Comparison of ENCODE assay signal across 23 mouse cellular contexts in the genomic region with DNA sequence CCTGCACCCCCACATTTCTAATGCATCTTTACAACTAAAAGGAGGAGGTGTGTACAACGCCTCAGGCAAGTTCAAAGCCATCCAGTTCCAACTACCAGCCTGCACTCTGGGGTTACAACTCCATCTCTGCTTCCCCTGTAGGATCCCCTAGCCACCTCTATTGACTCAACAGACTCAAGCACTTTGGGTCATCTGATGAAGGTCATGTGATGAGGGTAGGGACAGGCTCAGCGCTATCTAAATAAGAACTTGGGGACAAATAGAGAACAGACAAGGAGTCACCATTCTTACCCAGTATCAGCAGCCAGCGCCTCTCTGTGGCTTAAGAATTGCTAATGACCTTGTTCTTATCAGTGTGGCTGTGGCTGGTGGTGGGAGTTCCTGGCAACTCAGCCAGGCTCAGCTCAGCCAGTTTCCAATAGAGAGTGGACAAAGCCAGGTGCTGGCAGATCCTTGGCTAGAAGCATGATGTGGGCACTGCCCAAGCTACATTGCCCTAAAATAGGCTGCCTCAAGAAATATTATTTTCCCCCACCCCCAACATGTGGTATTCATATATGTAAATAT. TPM values are rescaled to one million over a fixed set of nuclear protein-coding genes. Genes with fewer than 3 reads are reported as not detected.
DNase-seq lines count a peak whose midpoint lies in the region; ATAC-seq and TF ChIP-seq lines count a peak whose summit lies in the region.
"Had no signal": no experiment of that assay in that cellular context is flagged by ENCODE, and none has a peak within 500 bp of the region (broad histone marks: within the 10 kb centered on the region; RNA-seq: fewer than 3 reads in every experiment).

No protein-coding gene starts in this region.

- H3K4me3 ChIP-seq in embryonic facial prominence, embryonic 15.5 days (replicated peaks): no peak overlapping the region
- no peak overlapping the region for H3K4me3 ChIP-seq in embryonic facial prominence, embryonic 10.5 days
- H3K4me3 ChIP-seq in heart, postnatal 0 days (ENCODE audit: low read depth, low read length): no peak overlapping the region
- no peak overlapping the region for H3K4me3 ChIP-seq in limb, embryonic 10.5 days
- H3K4me3 ChIP-seq: forebrain, embryonic 12.5 days; hindbrain, embryonic 13.5 days; kidney, embryonic 15.5 days; liver, embryonic 13.5 days; midbrain, embryonic 12.5 days; neural tube, embryonic 12.5 days had no signal

- ATAC-seq in embryonic facial prominence, embryonic 15.5 days (ENCODE audit: insufficient number of reproducible peaks, low FRiP score, low TSS enrichment, low read depth): no peak
- peak; percentile 27; the same call in 1 of the 2 replicates for ATAC-seq in heart, postnatal 0 days (ENCODE audit: insufficient read depth, low read depth)
- ATAC-seq: activated CD4-positive, CD25-positive, alpha-beta regulatory T cell, adult 4 months had no signal

- no peaks in the 10 kb centered on the region for H3K27me3 ChIP-seq in embryonic facial prominence, embryonic 15.5 days
- H3K27me3 ChIP-seq in embryonic facial prominence, embryonic 10.5 days (replicated peaks; ENCODE audit: low read depth, poor library complexity, severe bottlenecking): peaks cover 12% of the 10 kb centered on the region
- H3K27me3 ChIP-seq in heart, postnatal 0 days (ENCODE audit: control insufficient read depth, insufficient read depth, low read length): peaks cover 11% of the 10 kb centered on the region
- H3K27me3 ChIP-seq in limb, embryonic 10.5 days (ENCODE audit: low read depth, poor library complexity, severe bottlenecking): no peaks in the 10 kb centered on the region
- H3K27me3 ChIP-seq: kidney, embryonic 15.5 days had no signal

- H3K4me1 ChIP-seq in embryonic facial prominence, embryonic 15.5 days: peaks cover 94% of the 10 kb centered on the region
- peaks cover 69% of the 10 kb centered on the region for H3K4me1 ChIP-seq in embryonic facial prominence, embryonic 10.5 days
- peaks cover 41% of the 10 kb centered on the region for H3K4me1 ChIP-seq in heart, postnatal 0 days (ENCODE audit: control insufficient read depth, insufficient read depth)
- peaks cover 89% of the 10 kb centered on the region for H3K4me1 ChIP-seq in limb, embryonic 10.5 days

- 89% methylated on average over 3 of the region's 3 CpGs for WGBS in embryonic facial prominence, embryonic 15.5 days
- 80% methylated on average over 3 of the region's 3 CpGs for WGBS in embryonic facial prominence, embryonic 10.5 days
- WGBS in heart, postnatal 0 days: 43% methylated on average over 3 of the region's 3 CpGs
- 79% methylated on average over 3 of the region's 3 CpGs for WGBS in limb, embryonic 10.5 days

- no peak overlapping the region for H3K9ac ChIP-seq in embryonic facial prominence, embryonic 15.5 days
- H3K9ac ChIP-seq in heart, postnatal 0 days (replicated peaks; ENCODE audit: low read depth, low read length): no peak overlapping the region
- H3K9ac ChIP-seq: forebrain, embryonic 12.5 days; hindbrain, embryonic 13.5 days; kidney, embryonic 15.5 days; liver, embryonic 13.5 days; midbrain, embryonic 12.5 days; neural tube, embryonic 12.5 days had no signal

- no peak for DNase-seq in embryonic facial prominence, embryonic 10.5 days (ENCODE audit: low spot score)
- no peak for DNase-seq in heart, postnatal 0 days (ENCODE audit: low spot score)
- no peak for DNase-seq in heart, postnatal 4 days
- peak; percentile 8 for DNase-seq in 416B (ENCODE audit: low read depth)
- DNase-seq in limb, embryonic 10.5 days (ENCODE audit: low spot score): peak; percentile 22
- DNase-seq in kidney, postnatal 4 days: no peak
- DNase-seq: adrenal gland, postnatal 25 days; B cell, adult 2 months; cerebellum, adult 11 months; cerebellum, adult 9-11 months; kidney, postnatal 36 days; layer of hippocampus, adult 9-11 months; liver, embryonic 13.5 days; lung, adult 2 months; lung, postnatal 14 days had no signal

- H3K9me3 ChIP-seq in embryonic facial prominence, embryonic 15.5 days (replicated peaks): no peaks in the 10 kb centered on the region
- H3K9me3 ChIP-seq in embryonic facial prominence, embryonic 10.5 days: no peaks in the 10 kb centered on the region
- no peaks in the 10 kb centered on the region for H3K9me3 ChIP-seq in heart, postnatal 0 days (replicated peaks; ENCODE audit: control insufficient read depth, low read length)
- H3K9me3 ChIP-seq in limb, embryonic 10.5 days (replicated peaks): no peaks in the 10 kb centered on the region
- H3K9me3 ChIP-seq: forebrain, embryonic 12.5 days; hindbrain, embryonic 13.5 days; kidney, embryonic 15.5 days; liver, embryonic 13.5 days; midbrain, embryonic 12.5 days; neural tube, embryonic 12.5 days had no signal

- no peak for TF ChIP-seq EP300 in heart, postnatal 0 days (IDR thresholded peaks at IDR 0.05; ENCODE audit: low read depth)

- no peaks in the 10 kb centered on the region for H3K36me3 ChIP-seq in embryonic facial prominence, embryonic 15.5 days
- peaks cover 47% of the 10 kb centered on the region for H3K36me3 ChIP-seq in embryonic facial prominence, embryonic 10.5 days (replicated peaks)
- H3K36me3 ChIP-seq in heart, postnatal 0 days (replicated peaks; ENCODE audit: control insufficient read depth, insufficient read depth, low read length): no peaks in the 10 kb centered on the region
- peaks cover 69% of the 10 kb centered on the region for H3K36me3 ChIP-seq in limb, embryonic 10.5 days
- H3K36me3 ChIP-seq: forebrain, embryonic 12.5 days; hindbrain, embryonic 13.5 days; kidney, embryonic 15.5 days; liver, embryonic 13.5 days; midbrain, embryonic 12.5 days; neural tube, embryonic 12.5 days had no signal

- no peak overlapping the region for H3K4me2 ChIP-seq in embryonic facial prominence, embryonic 15.5 days (replicated peaks)
- no peak overlapping the region for H3K4me2 ChIP-seq in heart, postnatal 0 days (ENCODE audit: low read depth, low read length)
- H3K4me2 ChIP-seq: forebrain, embryonic 12.5 days; hindbrain, embryonic 13.5 days; kidney, embryonic 15.5 days; liver, embryonic 13.5 days; midbrain, embryonic 12.5 days; neural tube, embryonic 12.5 days had no signal

- no peak for TF ChIP-seq CTCF in heart, postnatal 0 days (IDR thresholded peaks at IDR 0.05; ENCODE audit: low read depth)

- H3K27ac ChIP-seq in embryonic facial prominence, embryonic 15.5 days (replicated peaks): 0 out of 2 replicates have a peak overlapping the region, but pooled peaks have one; percentile 82
- no peak overlapping the region for H3K27ac ChIP-seq in embryonic facial prominence, embryonic 10.5 days (replicated peaks)
- no peak overlapping the region for H3K27ac ChIP-seq in heart, postnatal 0 days (ENCODE audit: low read depth)
- H3K27ac ChIP-seq in limb, embryonic 10.5 days: no peak overlapping the region
- H3K27ac ChIP-seq: forebrain, embryonic 12.5 days; hindbrain, embryonic 13.5 days; kidney, embryonic 15.5 days; liver, embryonic 13.5 days; midbrain, embryonic 12.5 days; neural tube, embryonic 12.5 days had no signal

RNA-seq across cellular contexts. Expression of a gene that starts 4.3 kb away (rescaled TPM):
- 168 and 169 TPM in 2 replicates for polyA plus RNA-seq in embryonic facial prominence, embryonic 15.5 days (2015; fragmentation: Nextera tagmentation; extraction: Ambion mirVana)
- 91.1 and 112 TPM in 2 replicates for polyA plus RNA-seq in embryonic facial prominence, embryonic 10.5 days (2016; fragmentation: Nextera tagmentation; extraction: Ambion mirVana)
- total RNA-seq in heart, postnatal 0 days (2014; rRNA removed; ENCODE audit: low replicate concordance): 14.2 and 29.3 TPM in 2 replicates
- polyA plus RNA-seq in heart, postnatal 0 days (2015; fragmentation: Nextera tagmentation; extraction: Ambion mirVana): 23.6 and 26.6 TPM in 2 replicates
- 10 to 100 TPM; 25.4 to 26.8 TPM for total RNA-seq in heart, postnatal 4 days (2021)
- 160 and 171 TPM in 2 replicates for polyA plus RNA-seq in limb, embryonic 10.5 days (2016; fragmentation: Nextera tagmentation; extraction: Ambion mirVana)

RNA-seq across cellular contexts. Expression of a gene that starts 35.4 kb away (rescaled TPM):
- polyA plus RNA-seq in embryonic facial prominence, embryonic 15.5 days (2015; fragmentation: Nextera tagmentation; extraction: Ambion mirVana): 123 and 126 TPM in 2 replicates
- polyA plus RNA-seq in embryonic facial prominence, embryonic 10.5 days (2016; fragmentation: Nextera tagmentation; extraction: Ambion mirVana): 36.5 and 36.8 TPM in 2 replicates
- 49.0 and 67.2 TPM in 2 replicates for total RNA-seq in heart, postnatal 0 days (2014; rRNA removed; ENCODE audit: low replicate concordance)
- polyA plus RNA-seq in heart, postnatal 0 days (2015; fragmentation: Nextera tagmentation; extraction: Ambion mirVana): 18.9 and 19.8 TPM in 2 replicates
- 10 to 100 TPM; 24.6 to 28.1 TPM for total RNA-seq in heart, postnatal 4 days (2021)
- polyA plus RNA-seq in limb, embryonic 10.5 days (2016; fragmentation: Nextera tagmentation; extraction: Ambion mirVana): 35.6 and 38.7 TPM in 2 replicates
- total RNA-seq: megakaryocyte, adult 5-6 weeks had no signal
- polyA plus RNA-seq: activated CD4-positive, CD25-positive, alpha-beta regulatory T cell, adult 4 months had no signal

RNA-seq across cellular contexts. Expression of a gene that starts 36.6 kb away (rescaled TPM):
- 5.6 and 6.1 TPM in 2 replicates for polyA plus RNA-seq in embryonic facial prominence, embryonic 15.5 days (2015; fragmentation: Nextera tagmentation; extraction: Ambion mirVana)
- polyA plus RNA-seq in embryonic facial prominence, embryonic 10.5 days (2016; fragmentation: Nextera tagmentation; extraction: Ambion mirVana): 0.82 and 1.1 TPM in 2 replicates
- 2.1 TPM in 2 replicates for total RNA-seq in heart, postnatal 0 days (2014; rRNA removed; ENCODE audit: low replicate concordance)
- polyA plus RNA-seq in heart, postnatal 0 days (2015; fragmentation: Nextera tagmentation; extraction: Ambion mirVana): 0.70 and 0.96 TPM in 2 replicates
- 1 to 10 TPM in 1 of 2 experiments, under 1 TPM in 1; 0.86 to 1.4 TPM for total RNA-seq in heart, postnatal 4 days (2021)
- 1.1 TPM in 2 replicates for polyA plus RNA-seq in limb, embryonic 10.5 days (2016; fragmentation: Nextera tagmentation; extraction: Ambion mirVana)

Comparison
In these comparisons a context has a peak if more than half of its experiments do, and no peak if none do; other contexts are left out.
1. DNase-seq: peak in 416B (single experiment) and limb, embryonic 10.5 days (single experiment); none in embryonic facial prominence, embryonic 10.5 days (single experiment), heart, postnatal 0 days (single experiment), heart, postnatal 4 days (single experiment) and kidney, postnatal 4 days (0 of 2).